Mouse (Mus musculus) midbrain, postnatal 0 days (tissue): ENCODE data around the gene Dennd1a. TPM values are rescaled to one million over a fixed set of nuclear protein-coding genes. Genes with fewer than 3 reads are reported as not detected.

Experiments
- ATAC-seq: fragments of 200-750 bp; cut with Nextera tagmentation; 2 replicates; pipeline ENCODE4 v1.8.0; 2017; ENCODE audit warnings: moderate number of reproducible peaks, mild to moderate bottlenecking, moderate TSS enrichment, moderate library complexity; ENCODE audit not compliant: low FRiP score
- DNase-seq: peaks from one replicate; pipeline ENCODE4 v3.0.0-alpha.2; 2015; ENCODE audit warnings: low spot score
- H3K27ac ChIP-seq: fragments of 300-500 bp; sonication (generic); 2 replicates; pipeline ENCODE4 v1.5.1; 2014; ENCODE audit warnings: low read depth, mild to moderate bottlenecking, low read length, mixed read lengths
- H3K27me3 ChIP-seq: fragments of 300-500 bp; sonication (generic); 2 replicates; pipeline ENCODE4 v1.6.1; 2014; ENCODE audit warnings: low read length, control low read depth, mixed read lengths; ENCODE audit not compliant: insufficient read depth
- H3K36me3 ChIP-seq: fragments of 300-500 bp; sonication (generic); 2 replicates; pipeline ENCODE4 v1.6.1; 2014; ENCODE audit warnings: low read length, control low read depth, mixed read lengths; ENCODE audit not compliant: insufficient read depth
- H3K4me1 ChIP-seq: fragments of 300-500 bp; sonication (generic); 2 replicates; pipeline ENCODE4 v1.6.1; 2014; ENCODE audit warnings: mild to moderate bottlenecking, control low read depth, antibody characterized with exemption, low read length, mixed read lengths; ENCODE audit not compliant: insufficient read depth
- H3K4me2 ChIP-seq: fragments of 300-500 bp; sonication (generic); 2 replicates; pipeline ENCODE4 v1.6.1; 2014; ENCODE audit warnings: low read depth, mild to moderate bottlenecking, low read length, mixed read lengths; ENCODE audit not compliant: poor library complexity, severe bottlenecking
- H3K4me3 ChIP-seq: fragments of 300-500 bp; sonication (generic); 2 replicates; pipeline ENCODE4 v1.5.1; 2014; ENCODE audit warnings: low read depth, mild to moderate bottlenecking, low read length, moderate library complexity
- H3K9ac ChIP-seq: fragments of 300-500 bp; sonication (generic); replicated peaks from 2 replicates; pipeline ENCODE4 v1.6.1; 2014; ENCODE audit warnings: mild to moderate bottlenecking, low read length, moderate library complexity, mixed read lengths; ENCODE audit not compliant: poor library complexity, severe bottlenecking
- H3K9me3 ChIP-seq: fragments of 300-500 bp; sonication (generic); 2 replicates; pipeline ENCODE4 v1.6.1; 2016; ENCODE audit warnings: low read length, control low read depth
- CTCF ChIP-seq: IDR thresholded peaks from 2 replicates; pipeline ENCODE4 v1.5.1; 2016; ENCODE audit warnings: antibody characterized with exemption, mild to moderate bottlenecking
- WGBS: fragments of 180-500 bp; shearing (Covaris S2); extraction: QIAGEN DNeasy Blood & Tissue Kit; methylation state at CpG from one replicate; pipeline ENCODE4 v1.1.7; 2014; 5-methylcytosine and 5-hydroxymethylcytosine counted together
- polyA plus RNA-seq: library from polyadenylated mRNA; unstranded; fragments of >200 nt; fragmentation: Nextera tagmentation; extraction: Ambion mirVana; gene quantifications from 2 replicates; pipeline ENCODE4 v1.2.1, GENCODE M21; 2015
- total RNA-seq: library from RNA; depleted of rRNA; stranded (reverse); fragments of >200 nt; gene quantifications from 2 replicates; pipeline ENCODE4 v1.2.3, GENCODE M21; 2014

Gene Dennd1a
- total and polyA plus RNA-seq, 2 experiments from 2014 or later, result 15.9 to 51.1 TPM

- Histone ChIP-seq H3K4me2 (no peak overlapping the region), H3K36me3 (no peaks in the 10 kb centered on the region), H3K4me1 (no peaks in the 10 kb centered on the region), H3K27me3 (no peaks in the 10 kb centered on the region), H3K4me3 (no peak overlapping the region), H3K9me3 (no peaks in the 10 kb centered on the region), H3K27ac (no peak overlapping the region), H3K9ac (no peak overlapping the region)
- 68% methylated on average over 2 of the region's 2 CpGs for WGBS
- DNase-seq, result no peak
- ATAC-seq, result no peak
- no peak for TF ChIP-seq CTCF
These were observed 1.0 kb upstream of the Dennd1a start for GRCm38 (mm10) chr2:38288226-38288625.

- Histone ChIP-seq H3K4me3 (peak overlapping the region; percentile 97), H3K4me1 (no peaks in the 10 kb centered on the region), H3K27me3 (no peaks in the 10 kb centered on the region), H3K9me3 (no peaks in the 10 kb centered on the region), H3K9ac (peak overlapping the region; percentile 94), H3K27ac (0 out of 2 replicates have a peak overlapping the region, but pooled peaks have one; percentile 86), H3K4me2 (peak overlapping the region; percentile 74), H3K36me3 (no peaks in the 10 kb centered on the region)
- WGBS, result 9% methylated on average over 4 of the region's 4 CpGs
- DNase-seq (no peak), ATAC-seq (no peak; the same call in none of the 2 replicates)
- no peak for TF ChIP-seq CTCF
These were observed 807 bp downstream of the Dennd1a start for GRCm38 (mm10) chr2:38286433-38286732.

GRCm38 (mm10) chr2:38285781-38286432, 1.3 kb downstream of the Dennd1a start:
- H3K27ac ChIP-seq, result 0 out of 2 replicates have a peak overlapping the region, but pooled peaks have one; percentile 86
- no peak for TF ChIP-seq CTCF

DNA sequence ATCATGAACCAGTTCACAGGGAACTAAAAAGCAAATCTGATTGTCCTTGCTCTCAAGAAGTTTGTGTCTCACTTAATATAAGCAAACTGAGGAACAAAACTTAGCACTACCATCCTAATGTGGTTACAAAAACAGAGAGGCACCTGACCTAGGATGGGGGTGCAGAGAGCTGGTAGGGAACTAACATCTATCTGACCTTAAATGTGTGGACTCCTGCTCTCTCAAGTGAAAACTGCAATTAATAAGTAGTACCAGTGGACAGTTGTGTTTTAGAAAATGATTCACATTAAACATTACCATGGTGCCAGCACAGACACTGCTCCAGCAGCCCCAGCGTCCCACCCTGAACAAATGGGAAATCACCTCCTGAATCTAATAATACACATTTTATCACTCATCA, 3.2 kb downstream of the Dennd1a start:
- Histone ChIP-seq H3K9ac (no peak overlapping the region), H3K4me1 (no peaks in the 10 kb centered on the region), H3K27ac (no peak overlapping the region), H3K36me3 (no peaks in the 10 kb centered on the region), H3K9me3 (no peaks in the 10 kb centered on the region), H3K4me3 (no peak overlapping the region), H3K27me3 (no peaks in the 10 kb centered on the region), H3K4me2 (no peak overlapping the region)
- ATAC-seq (no peak), DNase-seq (no peak)
- WGBS, result 82% methylated on average over 1 of the region's 1 CpGs
- no peak for TF ChIP-seq CTCF

More at GRCm38 (mm10) chr2:38285781-38286432, 1.3 kb downstream of the Dennd1a start:
- no peaks in the 10 kb centered on the region for H3K27me3 ChIP-seq
- H3K9ac ChIP-seq, result peak overlapping the region; percentile 94
- no peak for ATAC-seq
- peak overlapping the region; percentile 74 for H3K4me2 ChIP-seq
- H3K4me3 ChIP-seq, result peak overlapping the region; percentile 97
- DNase-seq, result no peak
- 52% methylated on average over 4 of the region's 4 CpGs for WGBS
- no peaks in the 10 kb centered on the region for H3K4me1 ChIP-seq
- H3K36me3 ChIP-seq, result no peaks in the 10 kb centered on the region
- no peaks in the 10 kb centered on the region for H3K9me3 ChIP-seq

- Histone ChIP-seq H3K9me3 (no peaks in the 10 kb centered on the region), H3K4me1 (no peaks in the 10 kb centered on the region), H3K27me3 (no peaks in the 10 kb centered on the region), H3K9ac (no peak overlapping the region), H3K36me3 (no peaks in the 10 kb centered on the region), H3K4me2 (no peak overlapping the region), H3K27ac (no peak overlapping the region), H3K4me3 (no peak overlapping the region)
- TF ChIP-seq CTCF, result no peak
- DNase-seq (no peak), ATAC-seq (no peak)
These were observed 6.8 kb downstream of the Dennd1a start for GRCm38 (mm10) chr2:38280376-38280775.

- Histone ChIP-seq H3K27me3 (no peaks in the 10 kb centered on the region), H3K4me3 (no peak overlapping the region), H3K9ac (no peak overlapping the region), H3K4me1 (no peaks in the 10 kb centered on the region), H3K9me3 (no peaks in the 10 kb centered on the region), H3K27ac (no peak overlapping the region), H3K4me2 (no peak overlapping the region), H3K36me3 (no peaks in the 10 kb centered on the region)
- 93% methylated on average over 2 of the region's 2 CpGs for WGBS
- ATAC-seq (no peak), DNase-seq (no peak)
- TF ChIP-seq CTCF, result no peak
These were observed 12.2 kb downstream of the Dennd1a start for GRCm38 (mm10) chr2:38274973-38275372.
